Mouse (Mus musculus) heart, embryonic 11.5 days (tissue): ENCODE results near the gene Mrpl23. TPM values are rescaled to one million over a fixed set of nuclear protein-coding genes. Genes with fewer than 3 reads are reported as not detected.

Source experiments
- ATAC-seq: fragments of 200-750 bp; cut with Nextera tagmentation; replicated peaks from 2 replicates; pipeline ENCODE4 v1.8.0; 2017; ENCODE audit warnings: moderate library complexity; ENCODE audit not compliant: insufficient number of reproducible peaks, low FRiP score, low TSS enrichment
- H3K27ac ChIP-seq: fragments of 300-500 bp; sonication (generic); 2 replicates; pipeline ENCODE4 v1.5.1; 2014; ENCODE audit warnings: mild to moderate bottlenecking, low read depth, low read length
- H3K27me3 ChIP-seq: fragments of 300-500 bp; sonication (generic); 2 replicates; pipeline ENCODE4 v1.6.1; 2014; ENCODE audit warnings: mild to moderate bottlenecking, low read length, mixed read lengths; ENCODE audit not compliant: control insufficient read depth, insufficient read depth
- H3K36me3 ChIP-seq: fragments of 300-500 bp; sonication (generic); 2 replicates; pipeline ENCODE4 v1.6.1; 2014; ENCODE audit warnings: mild to moderate bottlenecking, low read length, moderate library complexity, mixed read lengths; ENCODE audit not compliant: control insufficient read depth, insufficient read depth
- H3K4me1 ChIP-seq: fragments of 300-500 bp; sonication (generic); 2 replicates; pipeline ENCODE4 v1.6.1; 2014; ENCODE audit warnings: low read length; ENCODE audit not compliant: control insufficient read depth, insufficient read depth
- H3K4me2 ChIP-seq: fragments of 300-500 bp; sonication (generic); 2 replicates; pipeline ENCODE4 v1.6.1; 2014; ENCODE audit warnings: mild to moderate bottlenecking, moderate library complexity
- H3K4me3 ChIP-seq: fragments of 300-500 bp; sonication (generic); 2 replicates; pipeline ENCODE4 v1.5.1; 2014; ENCODE audit warnings: low read depth, low read length
- H3K9ac ChIP-seq: fragments of 300-500 bp; sonication (generic); 2 replicates; pipeline ENCODE4 v1.6.1; 2014; ENCODE audit warnings: mild to moderate bottlenecking, low read depth, low read length, moderate library complexity
- H3K9me3 ChIP-seq: fragments of 300-500 bp; sonication (generic); replicated peaks from 2 replicates; pipeline ENCODE4 v1.6.1; 2016; ENCODE audit warnings: low read length; ENCODE audit not compliant: control insufficient read depth
- WGBS: fragments of 180-500 bp; shearing (Covaris S2); extraction: QIAGEN DNeasy Blood & Tissue Kit; methylation state at CpG from one replicate; pipeline ENCODE4 v1.1.7; 2014; ENCODE audit not compliant: insufficient replicate concordance; 5-methylcytosine and 5-hydroxymethylcytosine counted together
- polyA plus RNA-seq: library from polyadenylated mRNA; unstranded; fragments of >200 nt; fragmentation: Nextera tagmentation; extraction: Ambion mirVana; gene quantifications from 2 replicates; pipeline ENCODE4 v1.2.1, GENCODE M21; 2014

Gene Mrpl23
- polyA plus RNA-seq, result 15.4 and 19.3 TPM in 2 replicates

DNA sequence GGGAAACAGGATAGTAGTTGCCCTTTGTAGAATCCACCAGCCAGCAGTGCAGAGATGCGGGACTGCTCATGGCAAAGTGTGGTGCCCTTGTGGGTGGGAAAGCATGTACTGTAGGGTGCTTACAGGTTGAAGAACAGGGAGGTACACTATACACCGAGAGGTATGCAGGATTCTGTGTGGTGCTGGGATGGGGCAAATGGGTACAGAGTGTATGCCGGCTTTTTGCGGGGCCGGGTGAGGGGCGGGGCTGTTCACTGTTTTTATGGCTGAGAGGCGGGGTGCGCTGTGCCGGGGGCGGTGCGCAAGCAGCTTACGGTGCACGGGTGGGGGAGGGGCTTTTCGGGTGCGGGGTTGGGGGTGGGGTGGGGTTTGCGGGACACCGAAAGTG lies at the start of gene Mrpl23:
Gene Mrpl23 (plus strand): TSS at position 16 of the 388 bp plus-strand sequence.
- Histone ChIP-seq H3K36me3 (no peaks in the 10 kb centered on the region; the same call in 1 of the 2 replicates), H3K27me3 (no peaks in the 10 kb centered on the region), H3K4me2 (peak within 1 kb of the TSS; percentile 62), H3K27ac (peak within 1 kb of the TSS; percentile 82), H3K9ac (peak within 1 kb of the TSS; percentile 72), H3K9me3 (no peaks in the 10 kb centered on the region), H3K4me3 (peak within 1 kb of the TSS; percentile 49), H3K4me1 (peaks cover 43% of the 10 kb centered on the region)
- peak; percentile 33; the same call in 1 of the 2 replicates for ATAC-seq
- 9% methylated on average over 17 of the region's 17 CpGs for WGBS

DNA sequence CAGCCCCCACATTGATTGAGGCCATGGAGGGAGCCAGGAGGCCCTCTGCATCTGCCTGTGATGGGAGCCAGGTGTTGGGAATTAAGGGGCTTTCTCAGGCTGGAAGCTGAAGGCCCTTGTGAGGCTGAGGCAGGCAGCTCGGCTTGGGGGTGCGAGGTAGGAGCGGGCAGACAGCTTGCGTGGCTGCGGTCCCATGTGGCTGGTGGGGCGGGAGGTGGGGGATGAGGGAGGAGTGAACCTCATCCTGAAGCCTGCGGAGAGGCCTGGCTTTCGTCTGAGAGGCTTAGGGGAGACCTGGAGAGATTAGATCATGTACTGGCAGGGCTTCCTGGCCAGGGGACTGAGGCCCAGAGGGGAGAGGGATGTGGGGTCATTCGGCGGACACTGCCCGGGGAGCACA lies 49.4 kb upstream of the Mrpl23 start:
- no peak overlapping the region for H3K4me3 ChIP-seq
- peak overlapping the region; percentile 83 for H3K9ac ChIP-seq
- no peak overlapping the region for H3K4me2 ChIP-seq
- ATAC-seq, result peak; percentile 20
- H3K9me3 ChIP-seq, result no peaks in the 10 kb centered on the region
- H3K27me3 ChIP-seq, result no peaks in the 10 kb centered on the region
- 0 out of 2 replicates have a peak, but pooled peaks cover 3% of the 10 kb centered on the region for H3K36me3 ChIP-seq
- peak overlapping the region; percentile 98 for H3K27ac ChIP-seq
- peaks cover 66% of the 10 kb centered on the region for H3K4me1 ChIP-seq
- WGBS, result 10% methylated on average over 11 of the region's 11 CpGs

DNA sequence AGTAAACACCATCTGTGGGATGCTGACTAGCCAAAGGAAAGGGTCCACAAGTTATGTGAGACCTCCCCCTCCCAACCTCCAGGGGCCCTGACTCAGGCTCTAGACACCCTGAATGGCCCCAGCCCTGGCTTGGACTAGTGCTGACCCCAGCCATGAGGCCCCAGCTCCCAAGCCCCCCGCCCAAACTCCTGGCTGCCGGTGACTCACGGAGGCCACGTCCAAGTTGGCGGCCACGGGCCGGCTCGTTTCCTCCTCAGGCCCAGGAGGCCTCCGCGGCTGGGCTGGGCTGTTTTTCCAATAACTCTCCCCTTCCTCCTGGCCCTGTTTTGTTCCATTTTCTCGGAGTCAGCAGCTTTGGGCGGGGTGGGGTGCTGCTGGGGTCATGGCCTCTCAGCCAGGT lies 47.7 kb upstream of the Mrpl23 start:
- H3K27ac ChIP-seq, result peak overlapping the region; percentile 98; the same call in 1 of the 2 replicates
- no peaks in the 10 kb centered on the region for H3K27me3 ChIP-seq
- whole genome bisulfite sequencing, result 68% methylated on average over 12 of the region's 12 CpGs
- H3K9ac ChIP-seq, result no peak overlapping the region
- no peak overlapping the region for H3K4me3 ChIP-seq
- no peak for ATAC-seq
- H3K9me3 ChIP-seq, result no peaks in the 10 kb centered on the region
- 0 out of 2 replicates have a peak, but pooled peaks cover 3% of the 10 kb centered on the region for H3K36me3 ChIP-seq
- H3K4me1 ChIP-seq, result peaks cover 63% of the 10 kb centered on the region
- H3K4me2 ChIP-seq, result no peak overlapping the region

DNA sequence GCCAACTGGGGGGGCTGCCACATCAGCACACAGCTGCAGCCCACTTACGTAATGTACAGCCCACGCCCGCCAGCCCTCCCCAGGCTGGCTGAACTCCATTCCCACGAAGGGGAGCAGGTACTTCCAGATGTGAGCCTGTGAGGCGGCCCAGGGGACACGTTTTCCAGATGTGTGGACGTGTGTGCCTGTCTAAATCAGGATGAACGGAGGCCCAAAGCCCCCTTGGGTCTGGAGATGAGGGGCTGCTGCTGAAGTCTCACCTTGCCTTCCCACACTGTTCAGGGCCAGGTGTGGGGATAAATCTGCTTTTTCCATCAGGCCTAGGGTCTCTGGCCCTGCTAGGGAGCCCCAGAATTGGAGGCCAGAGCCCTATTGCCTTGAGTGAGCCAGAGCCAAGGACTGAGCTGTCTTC lies 45.7 kb upstream of the Mrpl23 start:
- peak overlapping the region; percentile 98 for H3K27ac ChIP-seq
- WGBS, result 69% methylated on average over 8 of the region's 8 CpGs
- H3K9ac ChIP-seq, result peak overlapping the region; percentile 7; the same call in 1 of the 2 replicates
- no peaks in the 10 kb centered on the region for H3K27me3 ChIP-seq
- no peaks in the 10 kb centered on the region for H3K9me3 ChIP-seq
- peaks cover 54% of the 10 kb centered on the region for H3K4me1 ChIP-seq
- H3K4me3 ChIP-seq, result no peak overlapping the region
- no peak overlapping the region for H3K4me2 ChIP-seq
- ATAC-seq, result no peak
- peaks cover 3% of the 10 kb centered on the region; the same call in 1 of the 2 replicates for H3K36me3 ChIP-seq

DNA sequence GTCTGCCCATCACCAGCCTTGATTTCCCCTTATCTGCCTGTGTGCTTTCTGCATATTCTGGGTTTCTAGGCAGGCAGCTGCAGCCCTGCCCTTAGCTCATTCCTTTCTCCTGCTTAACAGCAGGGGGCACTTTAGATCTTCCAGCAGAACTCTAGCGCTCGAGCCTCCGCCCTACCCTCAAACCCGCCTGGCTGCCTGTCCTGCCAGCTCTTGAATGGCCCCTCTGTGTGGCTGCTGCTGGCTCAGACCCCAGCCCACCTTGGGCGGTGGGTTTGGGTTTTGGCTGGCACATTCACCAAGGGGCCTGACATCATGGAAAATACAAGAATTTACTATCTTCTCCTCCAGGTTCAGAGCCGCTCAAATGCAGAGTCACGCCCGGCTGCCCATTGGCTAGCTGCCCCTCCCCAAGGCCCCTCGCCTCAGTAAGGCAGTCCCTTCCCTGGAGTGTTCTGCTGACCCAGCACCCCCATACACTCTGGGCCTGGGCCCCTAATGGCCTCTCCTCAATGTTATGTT lies 45.1 kb upstream of the Mrpl23 start:
- no peaks in the 10 kb centered on the region for H3K9me3 ChIP-seq
- 0 out of 2 replicates have a peak overlapping the region, but pooled peaks have one; percentile 5 for H3K4me2 ChIP-seq
- H3K36me3 ChIP-seq, result peaks cover 3% of the 10 kb centered on the region; the same call in 1 of the 2 replicates
- no peaks in the 10 kb centered on the region for H3K27me3 ChIP-seq
- peak overlapping the region; percentile 98 for H3K27ac ChIP-seq
- peaks cover 47% of the 10 kb centered on the region for H3K4me1 ChIP-seq
- 21% methylated on average over 9 of the region's 9 CpGs for WGBS
- no peak overlapping the region for H3K4me3 ChIP-seq
- ATAC-seq, result peak; percentile 44
- H3K9ac ChIP-seq, result peak overlapping the region; percentile 7; the same call in 1 of the 2 replicates

DNA sequence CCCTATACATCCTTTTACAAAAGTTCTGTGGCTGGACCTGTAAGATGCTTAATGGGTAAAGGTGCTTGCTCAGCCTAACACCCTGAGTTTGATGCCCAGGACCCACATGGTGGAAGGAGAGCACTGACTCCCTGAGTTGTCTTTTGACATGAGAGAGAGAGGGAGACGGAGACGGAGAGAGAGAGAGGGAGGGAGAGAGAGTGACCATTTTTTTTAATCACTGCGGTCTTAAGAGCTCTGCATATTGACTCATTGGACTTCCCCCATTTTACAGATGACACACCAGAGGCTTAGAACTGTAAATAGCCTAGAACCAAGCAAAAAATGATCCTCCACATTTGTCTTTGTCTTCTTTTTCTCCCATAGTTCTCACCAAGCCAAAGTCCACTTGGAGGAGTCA lies 44.4 kb upstream of the Mrpl23 start:
- Histone ChIP-seq H3K4me3 (no peak overlapping the region), H3K27me3 (no peaks in the 10 kb centered on the region), H3K27ac (peak overlapping the region; percentile 98), H3K36me3 (peaks cover 3% of the 10 kb centered on the region; the same call in 1 of the 2 replicates), H3K9me3 (no peaks in the 10 kb centered on the region), H3K4me1 (peaks cover 41% of the 10 kb centered on the region), H3K4me2 (no peak overlapping the region), H3K9ac (0 out of 2 replicates have a peak overlapping the region, but pooled peaks have one; percentile 11)
- ATAC-seq, result no peak
- WGBS, result 85% methylated on average over 3 of the region's 3 CpGs

DNA sequence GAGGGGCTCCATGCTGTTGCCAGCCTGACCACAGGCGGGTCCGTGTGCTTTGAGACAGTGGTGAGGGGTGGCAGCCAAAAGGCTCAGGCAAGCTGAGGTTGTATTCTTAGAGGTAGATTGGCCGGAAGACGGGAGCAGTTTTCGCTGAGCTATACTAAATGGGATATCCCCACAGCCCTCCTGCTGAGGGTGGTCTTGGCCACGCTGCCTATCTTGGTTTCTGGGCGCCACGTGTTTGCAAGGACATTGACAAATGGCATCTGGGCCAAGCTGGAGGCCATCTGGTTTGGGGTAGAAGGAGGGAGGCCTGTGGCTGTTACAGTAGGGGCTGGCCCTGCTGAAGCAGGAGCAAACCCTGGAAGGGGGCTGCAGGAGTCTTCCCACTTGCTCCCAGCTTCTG lies 39.0 kb upstream of the Mrpl23 start:
- no peak for ATAC-seq

DNA sequence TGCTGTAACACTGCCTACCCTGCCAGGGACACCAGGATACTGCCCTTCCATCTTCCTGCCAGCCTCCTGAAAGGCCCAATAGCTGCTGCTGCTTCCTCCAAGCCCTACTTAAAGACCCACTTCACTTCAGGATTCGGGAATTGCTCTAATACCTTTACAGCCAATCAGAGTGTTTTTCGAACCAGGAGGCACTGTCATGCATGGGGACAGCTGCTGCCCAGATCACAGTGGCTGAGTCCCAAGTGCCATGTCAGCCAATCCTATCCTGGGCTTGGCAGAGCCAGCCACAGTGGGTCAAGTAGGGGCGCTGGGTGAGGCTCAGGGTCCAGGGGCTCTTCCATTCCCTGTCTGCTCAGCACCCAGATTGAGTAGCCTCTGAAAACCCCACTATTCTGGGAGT lies 36.3 kb upstream of the Mrpl23 start:
- Histone ChIP-seq H3K4me3 (no peak overlapping the region), H3K36me3 (peaks cover 2% of the 10 kb centered on the region), H3K27ac (no peak overlapping the region), H3K9me3 (no peaks in the 10 kb centered on the region), H3K9ac (no peak overlapping the region), H3K4me2 (no peak overlapping the region), H3K4me1 (peaks cover 15% of the 10 kb centered on the region), H3K27me3 (no peaks in the 10 kb centered on the region)
- WGBS, result 76% methylated on average over 3 of the region's 3 CpGs
- no peak for ATAC-seq

More for the DNA sequence above, 39.0 kb upstream of the Mrpl23 start:
- Histone ChIP-seq H3K27ac (no peak overlapping the region), H3K27me3 (no peaks in the 10 kb centered on the region), H3K4me1 (peaks cover 9% of the 10 kb centered on the region), H3K9ac (no peak overlapping the region), H3K4me3 (no peak overlapping the region), H3K9me3 (no peaks in the 10 kb centered on the region), H3K4me2 (no peak overlapping the region), H3K36me3 (no peaks in the 10 kb centered on the region; the same call in none of the 2 replicates)
- WGBS, result 66% methylated on average over 8 of the region's 8 CpGs

DNA sequence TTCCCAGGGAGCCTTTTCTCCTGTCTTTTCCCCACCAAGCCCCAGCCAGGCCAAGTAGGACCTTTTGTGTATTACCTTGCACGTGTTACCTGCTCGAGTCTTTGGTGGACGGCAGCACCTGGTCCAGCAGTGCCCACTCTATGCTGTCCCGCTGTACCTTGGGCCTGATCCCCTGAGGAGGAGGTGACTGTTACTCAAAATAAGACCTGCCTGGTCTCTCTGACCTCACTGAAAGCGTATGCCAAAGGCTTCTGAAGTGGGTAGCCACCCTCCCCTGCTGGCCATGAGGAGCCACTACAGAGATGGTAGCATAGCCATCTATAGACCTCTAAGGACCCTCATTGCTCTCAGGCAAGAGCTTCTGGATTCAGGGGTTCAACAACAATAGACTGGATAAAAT lies 35.7 kb upstream of the Mrpl23 start:
- no peak overlapping the region for H3K27ac ChIP-seq
- WGBS, result 78% methylated on average over 5 of the region's 5 CpGs
- ATAC-seq, result no peak

More for the DNA sequence above, 35.7 kb upstream of the Mrpl23 start:
- peaks cover 2% of the 10 kb centered on the region for H3K36me3 ChIP-seq
- peaks cover 13% of the 10 kb centered on the region for H3K4me1 ChIP-seq
- no peaks in the 10 kb centered on the region for H3K9me3 ChIP-seq
- H3K9ac ChIP-seq, result no peak overlapping the region
- H3K4me2 ChIP-seq, result no peak overlapping the region
- H3K4me3 ChIP-seq, result no peak overlapping the region
- no peaks in the 10 kb centered on the region for H3K27me3 ChIP-seq
